Mouse (Mus musculus) fat pad, adult 2 months (tissue): ENCODE measurements around the gene Fam186a.
"Not testable (repeated sequence)": the region's sequence is repeated elsewhere in the genome, so short reads cannot be mapped to it uniquely, and the experiment has no call there.

Source experiments
- DNase-seq: peaks from one replicate; pipeline ENCODE4 v3.0.0-alpha.2; 2011; ENCODE audit warnings: low read depth, low spot score; ENCODE audit errors: extremely low read depth

Gene Fam186a

DNA sequence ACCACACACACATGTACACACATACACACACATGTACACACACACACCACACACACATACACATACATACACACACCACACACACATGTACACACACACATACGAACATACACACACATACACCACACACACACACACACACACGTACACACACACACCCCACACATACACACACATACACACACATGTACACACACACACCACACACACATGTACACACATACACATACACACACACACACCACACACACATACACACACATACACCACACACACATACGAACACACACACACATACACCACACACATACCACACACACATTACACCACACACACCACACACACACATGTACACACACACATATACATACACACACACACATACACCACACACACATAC, 30.2 kb downstream of the Fam186a start:
- DNase-seq: no peak

DNA sequence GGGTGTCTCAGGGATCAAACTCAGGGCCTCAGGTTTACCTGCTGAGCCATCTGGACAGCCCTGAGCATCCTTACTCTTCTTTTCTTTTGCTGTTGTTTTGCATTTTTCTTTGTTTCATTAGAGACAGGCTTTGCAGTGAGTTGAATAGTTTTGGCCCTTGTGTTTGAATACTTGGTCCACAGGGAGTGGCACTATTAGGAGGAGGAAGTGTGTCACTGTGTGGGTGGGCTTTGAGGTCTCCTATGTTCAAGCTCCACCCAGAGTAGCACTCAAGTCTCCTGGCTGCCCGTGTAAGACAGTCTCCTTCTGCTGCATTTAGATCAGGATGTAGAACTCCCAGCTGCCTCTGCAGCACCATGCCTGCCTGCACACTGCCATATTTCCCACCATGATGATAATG, 32.4 kb downstream of the Fam186a start:
- DNase-seq: no peak

DNA sequence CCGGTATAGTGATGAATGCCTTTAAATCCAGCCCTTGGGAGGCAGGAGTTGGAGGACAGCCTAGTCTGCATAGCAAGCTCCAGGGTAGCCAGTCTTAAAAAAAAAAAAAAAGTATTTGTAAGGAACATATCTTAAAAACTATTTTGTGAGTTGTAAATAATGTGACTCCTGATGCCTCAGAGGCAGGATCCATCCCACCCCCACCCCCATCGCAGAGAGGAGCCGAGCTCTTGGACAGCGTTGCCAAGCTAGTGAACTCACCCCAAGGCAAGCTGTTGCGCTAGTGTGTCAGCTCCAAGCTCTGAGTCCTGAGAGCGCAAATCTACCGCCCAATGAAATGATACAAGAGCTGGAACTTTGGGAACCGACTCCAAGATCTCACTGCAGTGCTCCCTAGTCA, 35.6 kb downstream of the Fam186a start:
- DNase-seq: no peak

DNA sequence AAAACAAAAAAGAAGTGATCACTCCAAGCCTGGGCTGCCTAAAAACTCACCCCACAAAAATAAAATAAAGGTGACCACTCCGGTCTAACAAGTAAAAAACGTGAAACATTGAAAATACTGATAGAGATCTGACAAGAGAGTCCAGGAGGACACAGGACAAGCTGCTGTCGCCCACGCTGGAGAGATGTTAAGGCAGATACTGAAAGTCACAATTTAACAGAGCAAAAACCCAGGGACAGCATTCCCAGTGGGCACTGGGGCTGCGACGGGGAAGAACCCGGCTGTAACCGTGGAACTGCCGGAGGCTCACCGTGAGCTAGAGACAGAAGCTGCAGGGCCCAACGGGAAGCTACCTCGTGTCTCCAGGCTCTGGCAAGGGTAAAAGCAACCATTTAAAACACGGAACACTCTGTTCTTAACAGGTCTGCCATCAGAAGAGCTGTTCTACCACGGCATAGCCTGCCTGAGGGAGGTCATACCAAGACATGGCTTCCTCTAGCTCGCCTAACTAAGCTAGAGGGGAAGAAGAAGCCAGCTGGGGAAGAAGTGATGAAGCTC, 47.2 kb downstream of the Fam186a start:
- DNase-seq: peak; percentile 75

DNA sequence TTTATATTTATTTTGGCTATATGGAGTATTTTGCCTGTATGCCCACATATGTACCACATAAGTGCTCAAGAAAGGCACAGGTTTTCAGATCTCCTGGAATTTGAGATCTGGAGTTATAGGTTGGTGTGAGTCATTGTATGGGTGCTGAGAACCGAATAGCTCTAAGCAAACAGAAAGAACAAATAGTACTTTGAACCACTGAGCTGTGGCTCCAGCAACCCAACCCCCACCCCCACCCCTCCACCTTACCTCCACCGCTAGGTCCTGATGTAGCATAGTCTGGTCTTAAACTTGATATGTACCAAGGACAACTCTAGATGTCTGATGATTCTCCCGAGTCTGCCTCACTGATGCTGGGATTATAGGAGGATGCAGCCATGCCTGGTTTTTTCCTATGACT, 49.6 kb downstream of the Fam186a start:
- no peak for DNase-seq

DNA sequence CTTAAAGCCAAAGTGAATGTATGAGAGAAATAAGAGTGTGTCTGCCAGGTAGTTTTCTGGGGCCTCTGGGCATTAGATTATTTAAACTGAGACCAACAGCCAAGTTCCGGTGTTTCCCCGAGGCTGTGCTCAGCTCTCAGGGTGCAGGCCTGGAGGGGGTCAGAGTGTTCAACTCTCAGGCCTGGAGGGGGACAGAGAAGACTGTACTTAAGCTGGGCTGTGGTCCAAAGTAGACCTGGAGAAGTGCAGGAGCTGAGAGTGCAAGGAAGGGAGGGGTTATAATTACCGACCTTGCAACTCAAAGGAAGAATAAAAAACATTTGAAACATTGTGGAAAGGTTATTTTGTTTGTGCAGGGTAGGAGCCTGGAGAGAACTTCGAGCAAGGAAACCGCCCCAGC, 52.2 kb downstream of the Fam186a start:
- no peak for DNase-seq

DNA sequence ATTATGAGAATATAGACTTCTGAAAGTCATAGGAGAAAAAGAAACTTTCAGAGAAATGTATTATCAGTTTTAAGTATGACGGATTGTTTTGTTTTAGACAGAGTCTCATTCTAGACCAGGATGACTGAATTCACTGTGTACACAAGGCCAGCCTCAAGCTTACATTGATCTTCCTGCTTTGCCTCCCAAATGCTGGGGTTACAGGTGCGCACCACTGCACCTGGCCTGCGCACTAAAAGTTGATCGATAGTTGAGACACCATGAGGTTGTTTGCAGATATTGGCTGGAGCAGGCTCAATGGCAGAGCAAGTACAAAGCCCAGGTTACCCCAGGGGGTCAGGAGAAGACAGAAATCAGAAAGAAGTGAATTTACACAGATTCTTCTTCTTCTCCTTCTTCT, 55.1 kb downstream of the Fam186a start:
- DNase-seq: no peak

DNA sequence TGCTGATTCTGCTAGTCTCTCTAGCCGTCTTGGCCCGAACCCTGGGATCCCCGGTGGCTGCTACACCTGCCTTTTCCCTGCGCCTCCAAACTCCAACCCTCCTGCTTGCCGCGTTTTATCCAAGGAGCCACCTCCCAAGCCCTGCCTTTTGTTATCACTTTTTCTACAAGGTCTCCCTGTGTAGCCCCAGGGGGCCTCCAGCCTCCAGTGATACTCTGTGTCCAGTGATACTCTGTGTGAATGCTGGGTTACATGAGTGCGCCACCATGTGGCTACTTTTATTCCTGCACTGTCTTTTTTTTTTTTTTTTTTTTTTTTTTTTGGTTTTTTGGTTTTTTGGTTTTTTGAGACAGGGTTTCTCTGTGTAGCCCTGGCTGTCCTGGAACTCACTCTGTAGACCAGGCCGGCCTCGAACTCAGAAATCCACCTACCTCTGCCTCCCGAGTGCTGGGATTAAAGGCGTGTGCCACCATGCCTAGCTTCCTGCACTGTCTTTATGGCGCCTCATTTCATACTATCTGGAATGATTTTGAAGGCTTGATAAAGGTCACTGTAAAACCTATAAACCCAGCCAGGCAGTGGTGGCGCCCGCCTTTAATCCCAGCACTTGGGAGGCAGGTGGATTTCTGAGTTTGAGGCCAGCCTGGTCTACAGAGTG, 57.4 kb downstream of the Fam186a start:
- not testable (repeated sequence) for DNase-seq

DNA sequence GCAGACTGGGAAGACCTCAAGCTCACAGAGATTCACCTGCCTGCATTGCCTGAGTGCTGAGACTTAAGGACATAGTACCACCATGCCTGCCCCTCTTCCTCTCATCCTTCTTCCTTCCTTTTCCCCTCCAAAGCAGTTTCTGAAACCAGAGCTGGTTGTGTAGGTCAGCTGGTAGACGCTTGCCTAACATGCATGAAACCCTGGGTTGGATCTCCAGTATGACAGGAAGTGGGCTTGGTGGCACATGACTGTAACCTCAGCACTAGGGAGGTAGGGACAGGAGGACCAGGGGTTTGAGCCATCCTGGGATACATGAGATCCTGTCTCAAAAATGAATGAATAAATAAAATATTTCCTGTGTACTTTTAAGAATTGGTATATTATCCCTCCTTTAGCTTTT, 59.3 kb downstream of the Fam186a start:
- no peak for DNase-seq

DNA sequence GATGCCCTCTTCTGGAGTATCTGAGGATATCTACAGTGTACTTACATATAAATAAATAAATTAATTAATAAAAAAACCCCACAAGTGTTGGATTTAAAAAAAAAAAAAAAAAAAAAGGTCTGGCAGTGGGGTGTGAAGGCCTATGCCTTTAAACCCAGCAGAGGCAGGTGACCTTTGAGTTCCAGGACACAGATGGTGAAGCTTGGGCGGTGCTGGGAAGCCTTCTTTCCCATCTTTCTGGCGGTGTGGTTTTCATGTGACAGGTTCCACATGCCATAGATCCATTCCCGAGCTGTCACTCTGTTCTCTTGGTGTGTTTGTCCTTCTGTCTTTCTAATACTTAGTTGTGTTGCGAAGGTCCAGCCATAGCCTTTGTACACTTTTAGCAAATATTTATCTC, 59.8 kb downstream of the Fam186a start:
- no peak for DNase-seq

DNA sequence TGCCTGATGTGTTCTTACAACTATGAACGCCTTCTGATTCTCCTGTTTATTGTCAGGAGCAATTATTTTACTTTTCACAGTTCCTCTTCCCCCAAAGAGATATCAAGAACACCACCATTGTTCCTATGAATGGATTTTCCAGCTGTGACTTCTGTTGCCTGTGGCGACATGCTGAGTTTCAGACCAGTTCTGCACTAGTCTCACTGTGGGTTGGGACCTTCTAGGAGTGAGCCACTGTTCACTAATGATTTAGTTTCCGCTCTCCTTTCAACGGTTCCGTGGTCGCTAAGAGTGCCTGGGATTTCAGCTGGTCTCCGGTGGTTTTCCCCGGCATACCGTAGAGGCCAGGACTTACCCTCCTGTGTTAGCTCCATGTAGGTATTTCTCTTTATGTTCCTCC, 62.0 kb downstream of the Fam186a start:
- no peak for DNase-seq

DNA sequence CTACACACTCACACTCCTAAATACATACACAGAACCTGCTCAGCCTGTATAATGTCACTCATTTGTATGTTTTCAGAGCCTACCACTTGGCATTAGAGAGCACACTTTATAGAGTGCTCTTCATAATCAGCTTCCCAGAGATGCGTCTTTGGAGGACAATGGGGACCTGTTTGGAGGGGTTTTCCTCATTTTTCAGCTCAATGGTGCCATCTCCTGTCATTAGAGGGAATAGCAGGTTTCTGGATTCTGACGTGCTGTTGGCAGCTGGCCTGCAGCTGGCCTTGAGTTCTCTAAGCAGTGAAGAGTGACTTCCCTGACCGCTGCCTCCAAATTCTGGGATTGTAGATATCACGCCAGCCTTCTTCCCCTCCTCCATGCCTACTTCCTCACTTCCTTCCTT, 62.5 kb downstream of the Fam186a start:
- DNase-seq: no peak

DNA sequence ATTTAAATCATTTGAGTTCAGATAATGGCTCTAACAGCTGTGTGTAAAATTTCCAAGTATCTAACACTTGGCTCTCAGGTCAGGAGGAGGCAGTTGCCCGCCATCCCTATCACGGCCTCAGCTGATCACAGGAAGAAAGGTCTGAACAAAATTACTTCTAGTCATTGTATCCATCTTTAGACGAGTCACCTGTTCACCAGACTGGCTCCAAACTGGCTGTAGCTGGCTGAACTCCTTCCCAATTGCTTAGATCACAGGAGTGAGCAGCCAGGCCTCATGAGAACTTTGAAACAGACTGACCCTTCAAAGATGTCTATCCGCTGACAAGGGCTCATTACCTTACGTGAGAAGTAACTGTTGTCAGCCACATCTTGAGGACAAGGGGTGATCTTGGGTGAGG, 63.6 kb downstream of the Fam186a start:
- no peak for DNase-seq

DNA sequence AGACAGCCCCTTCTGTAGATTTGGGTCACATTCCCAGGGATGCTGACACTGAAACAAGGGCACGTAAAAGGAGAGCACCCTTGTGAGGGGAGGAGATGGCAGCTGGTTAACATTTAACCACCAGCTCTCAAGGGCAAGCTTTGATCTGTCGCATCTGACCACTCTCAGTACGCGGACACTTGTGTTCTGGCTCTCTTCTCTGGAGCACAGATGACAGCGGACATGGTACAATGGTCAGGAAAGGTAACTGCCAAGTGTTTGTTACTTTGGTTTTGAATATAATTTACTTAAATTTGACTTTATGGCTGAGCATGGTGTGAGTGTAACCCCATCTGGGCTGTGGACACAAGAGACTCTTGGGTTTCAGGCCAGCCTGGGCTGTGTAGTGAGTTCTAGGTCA, 64.1 kb downstream of the Fam186a start:
- DNase-seq: no peak

DNA sequence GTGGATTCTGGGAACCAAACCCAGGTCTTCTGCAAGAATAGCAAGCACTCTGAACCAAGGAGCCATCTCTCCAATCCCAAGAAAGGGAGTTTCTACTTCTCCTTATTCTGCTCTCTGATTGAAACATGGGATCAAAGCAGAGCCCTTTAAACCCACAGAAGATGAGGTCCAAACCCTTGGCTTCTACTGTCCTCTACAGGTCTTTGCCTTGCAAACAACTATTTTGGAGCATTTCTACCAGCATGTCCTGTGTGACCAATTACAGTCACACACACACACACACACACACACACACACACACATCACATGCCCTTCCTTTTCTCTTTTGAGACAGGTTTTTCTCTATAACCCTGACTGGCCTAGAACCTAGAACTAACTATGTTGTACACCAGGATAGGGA, 70.2 kb downstream of the Fam186a start:
- DNase-seq: no peak

DNA sequence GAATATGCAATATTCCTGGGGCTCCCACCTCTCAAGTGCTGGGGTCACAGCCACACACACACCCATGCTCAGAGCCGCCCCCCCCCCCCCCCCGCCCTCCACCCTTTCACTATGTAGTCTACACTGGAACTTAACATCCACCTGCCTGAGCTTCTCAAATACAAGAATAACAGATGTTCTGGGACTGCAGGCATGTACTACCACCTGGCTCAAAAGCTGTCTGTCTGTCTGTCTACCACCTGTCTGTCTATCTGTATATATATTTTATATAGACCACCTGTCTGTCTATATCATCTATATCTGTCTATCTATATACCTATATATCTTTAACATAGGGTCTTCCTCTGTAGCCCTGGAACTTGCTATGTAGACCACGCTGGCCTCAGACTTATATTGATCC, 75.5 kb downstream of the Fam186a start:
- DNase-seq: no peak

DNA sequence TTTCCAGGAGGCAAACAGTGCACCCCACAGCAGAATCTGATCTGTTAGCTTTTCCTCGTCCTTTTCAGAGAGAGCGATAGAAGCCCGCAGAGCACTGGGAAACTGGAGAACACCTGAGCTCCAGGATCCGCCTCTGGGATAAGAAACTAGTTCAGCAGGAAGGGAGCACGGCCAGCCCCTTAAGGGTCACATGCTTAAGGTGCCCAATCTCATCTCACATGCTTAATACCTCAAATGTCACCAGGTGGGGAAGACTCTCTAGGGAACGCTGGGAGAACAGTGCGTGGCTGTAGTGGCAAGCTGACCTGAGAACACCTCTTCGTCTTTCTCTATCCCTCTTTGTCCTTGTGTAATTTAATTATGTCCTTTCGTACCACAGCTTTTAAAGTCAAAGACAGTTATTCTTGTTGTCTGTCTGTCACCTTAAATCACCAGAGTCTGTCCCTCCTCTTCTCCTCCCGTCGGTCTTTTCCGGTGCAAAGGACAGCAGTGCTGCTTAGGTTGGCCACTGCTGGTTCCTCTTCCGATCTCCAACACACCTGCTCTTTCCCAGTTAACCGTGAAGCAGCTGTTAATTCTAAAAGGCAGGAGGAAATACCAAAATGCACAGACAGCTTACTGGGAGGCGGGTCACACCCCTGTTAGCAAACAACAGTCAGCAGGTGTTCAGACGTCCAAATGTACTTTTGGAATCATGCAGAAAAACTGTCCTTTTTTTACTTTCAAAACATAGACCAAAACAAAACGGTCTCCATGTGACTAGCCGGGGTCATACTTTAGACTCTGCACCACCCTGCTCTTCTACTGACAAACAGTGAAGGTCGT, 76.2 kb downstream of the Fam186a start:
- no peak for DNase-seq

DNA sequence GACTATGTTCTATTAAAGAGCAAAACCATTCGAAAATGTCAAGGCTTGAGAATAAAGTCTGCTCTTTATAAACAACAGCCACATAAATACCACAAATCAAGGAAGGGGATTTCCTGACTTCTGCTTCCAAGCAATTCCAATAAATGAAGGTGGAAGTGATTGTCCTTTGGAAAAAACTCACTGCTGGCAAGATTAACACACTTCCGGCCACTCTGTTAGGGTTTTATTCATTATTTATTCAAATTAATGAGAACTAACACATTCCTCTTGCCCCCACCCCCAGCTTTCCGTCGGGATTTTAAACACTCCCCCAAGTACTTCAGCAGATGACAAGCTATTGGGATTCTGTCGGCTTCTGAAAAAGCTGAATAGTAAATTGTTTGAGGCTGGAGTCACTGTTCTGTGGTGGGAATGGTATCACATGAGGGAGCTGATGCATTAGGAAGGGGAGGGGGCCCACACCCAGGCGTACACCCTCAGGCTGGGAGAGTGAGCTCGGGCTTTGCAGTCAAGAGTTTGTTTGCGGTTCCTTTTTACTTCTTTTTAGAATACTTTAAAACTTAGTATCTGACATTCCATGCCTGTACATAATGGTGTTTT, 77.5 kb downstream of the Fam186a start:
- DNase-seq: no peak

DNA sequence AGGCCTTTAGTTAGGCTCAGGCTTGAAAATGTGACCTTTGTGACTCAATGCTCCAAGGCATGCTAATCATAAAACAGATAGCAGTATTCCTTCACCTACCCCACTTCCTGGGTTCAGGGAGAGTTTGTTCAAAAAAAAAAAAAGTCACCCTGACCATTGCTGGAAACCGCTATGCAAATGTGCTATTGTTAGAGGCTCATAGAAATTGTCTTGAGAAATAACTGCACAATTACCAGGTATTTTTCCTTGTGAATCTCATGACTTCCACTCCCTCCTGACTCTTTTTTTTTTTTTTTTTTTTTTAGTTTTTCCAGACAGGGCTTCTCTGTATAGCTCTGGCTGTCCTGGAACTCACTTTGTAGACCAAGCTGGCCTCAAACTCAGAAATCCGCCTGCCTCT, 79.7 kb downstream of the Fam186a start:
- DNase-seq: not testable (repeated sequence)

DNA sequence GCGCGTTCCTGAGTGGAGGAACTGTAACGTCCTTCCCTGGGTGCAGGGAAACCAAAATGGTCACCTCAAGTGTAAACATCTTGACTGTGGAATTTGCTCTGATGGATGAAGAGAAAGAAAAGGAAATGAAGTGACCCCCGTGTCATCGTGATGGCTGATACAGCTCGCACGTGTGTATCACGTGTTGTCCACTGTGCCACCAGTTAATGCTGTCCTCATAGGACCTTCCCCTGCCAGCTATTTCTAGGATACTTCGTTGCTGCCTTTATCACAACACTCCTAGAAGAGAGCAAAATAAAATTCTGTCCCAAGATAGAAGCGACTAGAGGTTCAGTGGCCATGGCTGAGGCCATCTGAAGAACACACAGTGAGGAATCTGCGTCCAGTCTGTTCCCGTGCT, 82.8 kb downstream of the Fam186a start:
- DNase-seq: no peak

DNA sequence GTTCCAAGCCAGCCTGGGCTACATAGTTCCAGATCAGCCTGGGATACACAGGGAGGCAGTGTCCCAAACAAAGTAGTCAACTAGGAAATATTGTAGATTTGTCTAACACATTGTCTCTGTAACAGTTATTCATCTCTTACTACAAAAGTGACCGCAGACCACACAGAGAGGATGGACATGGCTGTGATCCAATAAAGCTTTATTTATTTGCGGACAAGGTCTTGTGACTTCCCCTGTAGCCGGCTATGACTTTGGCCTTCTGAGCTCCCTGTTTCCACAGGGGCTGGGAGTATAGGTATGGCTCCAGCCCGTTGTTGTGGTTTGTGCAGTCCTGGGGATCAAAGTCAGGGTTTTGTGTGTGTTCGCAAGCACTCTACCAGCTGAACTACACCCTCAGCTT, 88.3 kb downstream of the Fam186a start:
- no peak for DNase-seq

DNA sequence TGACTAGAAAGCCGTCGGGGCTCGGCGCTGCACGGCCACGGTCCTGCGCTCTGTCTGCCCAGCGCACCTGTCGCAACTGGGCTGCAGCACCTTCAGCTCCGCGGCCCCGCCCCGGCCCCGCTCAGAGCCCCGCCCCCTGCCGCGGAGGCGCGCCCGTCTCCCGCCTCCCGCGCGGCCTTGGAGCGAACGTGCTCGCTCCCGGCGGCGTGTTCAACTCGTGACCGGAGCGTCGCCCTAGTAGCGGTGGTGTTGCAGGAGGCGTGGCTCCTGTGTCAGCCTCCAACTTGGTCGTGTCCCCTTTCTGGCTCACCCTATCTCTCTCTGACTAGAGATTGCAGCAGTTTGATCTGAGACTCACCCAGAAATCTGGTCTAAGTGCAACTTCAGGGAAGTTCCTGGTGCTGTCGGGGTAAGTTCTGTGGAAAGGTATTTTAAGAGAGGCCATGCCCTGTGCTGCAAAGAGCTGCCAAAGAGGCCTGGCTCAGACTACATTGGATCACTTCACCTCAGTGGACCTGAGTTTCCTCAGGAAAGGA, 91.5 kb downstream of the Fam186a start, which contains the start of gene Lima1:
TSS of gene Lima1 (minus strand) at position 123 of the 536 bp plus-strand sequence.
- DNase-seq: no peak
